Mouse (Mus musculus): ENCODE measurements around the gene Adamts15.

The Adamts15 gene

GRCm38 (mm10) chr9:30921261-30922103, 770 bp downstream of the Adamts15 start:
- no peak for DNase-seq (ENCODE audit: low spot score)

- no peak for DNase-seq (ENCODE audit: low spot score)
These were observed 1.5 kb downstream of the Adamts15 start for GRCm38 (mm10) chr9:30920736-30921135.

GRCm38 (mm10) chr9:30919686-30920085, 2.6 kb downstream of the Adamts15 start:
- no peak for DNase-seq (ENCODE audit: low spot score)

- no peak for DNase-seq (ENCODE audit: low spot score)
These were observed 3.5 kb downstream of the Adamts15 start for GRCm38 (mm10) chr9:30918466-30919356.

- DNase-seq (ENCODE audit: low spot score) = no peak
These were observed 5.8 kb downstream of the Adamts15 start for GRCm38 (mm10) chr9:30916266-30916968.

GRCm38 (mm10) chr9:30914241-30914640, 8.0 kb downstream of the Adamts15 start:
- DNase-seq (ENCODE audit: low spot score) = no peak

GRCm38 (mm10) chr9:30913429-30913828, 8.8 kb downstream of the Adamts15 start:
- DNase-seq (ENCODE audit: low spot score) = no peak

GRCm38 (mm10) chr9:30912161-30912560, 10.1 kb downstream of the Adamts15 start:
- DNase-seq (ENCODE audit: low spot score) = no peak

GRCm38 (mm10) chr9:30910491-30910890, 11.8 kb downstream of the Adamts15 start:
- DNase-seq (ENCODE audit: low spot score) = no peak

GRCm38 (mm10) chr9:30908973-30909372, 13.3 kb downstream of the Adamts15 start:
- no peak for DNase-seq (ENCODE audit: low spot score)

- no peak for DNase-seq (ENCODE audit: low spot score)
These were observed 14.0 kb downstream of the Adamts15 start for GRCm38 (mm10) chr9:30908296-30908690.

- DNase-seq (ENCODE audit: low spot score) = no peak
These were observed 14.5 kb downstream of the Adamts15 start for GRCm38 (mm10) chr9:30907677-30908295.

GRCm38 (mm10) chr9:30906426-30906825, 15.8 kb downstream of the Adamts15 start:
- DNase-seq (ENCODE audit: low spot score) = no peak

- no peak for DNase-seq (ENCODE audit: low spot score)
These were observed 16.4 kb downstream of the Adamts15 start for GRCm38 (mm10) chr9:30905861-30906260.

GRCm38 (mm10) chr9:30903266-30903665, 19.0 kb downstream of the Adamts15 start:
- peak; percentile 73 for DNase-seq (ENCODE audit: low spot score)

- DNase-seq (ENCODE audit: low spot score) = no peak
These were observed 19.6 kb downstream of the Adamts15 start for GRCm38 (mm10) chr9:30902641-30903040.

GRCm38 (mm10) chr9:30902152-30902551, 20.1 kb downstream of the Adamts15 start:
- DNase-seq (ENCODE audit: low spot score) = no peak

- DNase-seq (ENCODE audit: low spot score) = no peak
These were observed 25.1 kb downstream of the Adamts15 start for GRCm38 (mm10) chr9:30897169-30897568.

- DNase-seq (ENCODE audit: low spot score) = peak; percentile 92
These were observed 25.5 kb downstream of the Adamts15 start for GRCm38 (mm10) chr9:30896752-30897151.

- no peak for DNase-seq (ENCODE audit: low spot score)
These were observed 26.6 kb downstream of the Adamts15 start for GRCm38 (mm10) chr9:30895618-30896017.

GRCm38 (mm10) chr9:30886276-30886675, 36.0 kb downstream of the Adamts15 start:
- DNase-seq (ENCODE audit: low spot score) = no peak

- DNase-seq (ENCODE audit: low spot score) = no peak
These were observed 41.7 kb downstream of the Adamts15 start for GRCm38 (mm10) chr9:30880553-30880952.

Data from ovary, adult 18-20 months (tissue).